Mouse (Mus musculus) lung, embryonic 16.5 days (tissue): ENCODE data around the gene Alox5. TPM values are rescaled to one million over a fixed set of nuclear protein-coding genes. Genes with fewer than 3 reads are reported as not detected.

ENCODE experiments used
- ATAC-seq: fragments of 200-750 bp; cut with Nextera tagmentation; 2 replicates; pipeline ENCODE4 v1.8.0; 2017; ENCODE audit warnings: low read depth, mild to moderate bottlenecking, moderate library complexity
- H3K27ac ChIP-seq: fragments of 300-500 bp; sonication (generic); 2 replicates; pipeline ENCODE4 v1.5.1; 2014; ENCODE audit warnings: mild to moderate bottlenecking, control low read depth, low read length
- H3K27me3 ChIP-seq: fragments of 300-500 bp; sonication (generic); 2 replicates; pipeline ENCODE4 v1.6.1; 2014; ENCODE audit warnings: low read depth, low read length, mixed read lengths; ENCODE audit not compliant: control insufficient read depth, insufficient read depth
- H3K36me3 ChIP-seq: fragments of 300-500 bp; sonication (generic); 2 replicates; pipeline ENCODE4 v1.6.1; 2014; ENCODE audit warnings: low read length; ENCODE audit not compliant: control insufficient read depth, insufficient read depth
- H3K4me1 ChIP-seq: fragments of 300-500 bp; sonication (generic); replicated peaks from 2 replicates; pipeline ENCODE4 v1.6.1; 2014; ENCODE audit warnings: low read length, mixed read lengths; ENCODE audit not compliant: control insufficient read depth, insufficient read depth
- H3K4me2 ChIP-seq: fragments of 300-500 bp; sonication (generic); 2 replicates; pipeline ENCODE4 v1.6.1; 2014; ENCODE audit warnings: low read depth, low read length, control low read depth
- H3K4me3 ChIP-seq: fragments of 300-500 bp; sonication (generic); 2 replicates; pipeline ENCODE4 v1.5.1; 2014; ENCODE audit warnings: mild to moderate bottlenecking, low read length, control low read depth
- H3K9ac ChIP-seq: fragments of 300-500 bp; sonication (generic); 2 replicates; pipeline ENCODE4 v1.6.1; 2014; ENCODE audit warnings: low read length, control low read depth
- H3K9me3 ChIP-seq: fragments of 300-500 bp; sonication (generic); 2 replicates; pipeline ENCODE4 v1.6.1; 2016; ENCODE audit warnings: low read length; ENCODE audit not compliant: control insufficient read depth
- WGBS: fragments of 180-500 bp; shearing (Covaris S2); extraction: QIAGEN DNeasy Blood & Tissue Kit; methylation state at CpG from one replicate; pipeline ENCODE4 v1.1.7; 2014; 5-methylcytosine and 5-hydroxymethylcytosine counted together
- polyA plus RNA-seq: library from polyadenylated mRNA; unstranded; fragments of >200 nt; fragmentation: Nextera tagmentation; extraction: Ambion mirVana; gene quantifications from 2 replicates; pipeline ENCODE4 v1.2.1, GENCODE M21; 2015

The Alox5 gene
- polyA plus RNA-seq, 1 experiment from 2014 or later = 0.93 TPM

- no peaks in the 10 kb centered on the region for H3K9me3 ChIP-seq
- no peak for ATAC-seq
- no peak overlapping the region for H3K9ac ChIP-seq
- H3K36me3 ChIP-seq = no peaks in the 10 kb centered on the region
- WGBS = 73% methylated on average over 4 of the region's 4 CpGs
- no peaks in the 10 kb centered on the region for H3K27me3 ChIP-seq
- no peak overlapping the region for H3K4me2 ChIP-seq
- H3K27ac ChIP-seq = no peak overlapping the region
- H3K4me3 ChIP-seq = no peak overlapping the region
- H3K4me1 ChIP-seq = no peaks in the 10 kb centered on the region
These were observed 99.0 kb downstream of the Alox5 start for GRCm38 (mm10) chr6:116361993-116362392.

DNA sequence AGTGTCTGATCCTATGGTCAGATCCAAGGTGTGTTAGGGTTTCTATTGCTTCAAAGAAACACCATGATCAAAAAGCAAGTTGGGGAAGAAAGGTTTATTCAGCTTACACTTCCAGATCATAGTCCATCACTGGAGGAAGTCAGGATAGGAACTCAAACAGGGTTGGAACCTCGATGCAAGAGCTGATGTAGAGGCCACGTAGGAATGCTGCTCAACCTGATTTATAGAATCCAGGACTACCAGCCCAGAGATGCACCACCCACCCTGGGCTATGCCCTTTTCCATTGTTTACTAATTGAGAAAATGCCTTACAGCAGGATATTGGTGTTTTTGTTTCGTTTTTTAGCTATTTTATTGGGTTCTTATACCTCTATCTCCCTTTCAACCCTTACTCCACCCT lies 99.5 kb downstream of the Alox5 start:
- Histone ChIP-seq H3K9ac (no peak overlapping the region), H3K4me3 (no peak overlapping the region), H3K4me2 (no peak overlapping the region), H3K27ac (no peak overlapping the region), H3K9me3 (no peaks in the 10 kb centered on the region), H3K36me3 (no peaks in the 10 kb centered on the region), H3K4me1 (no peaks in the 10 kb centered on the region), H3K27me3 (no peaks in the 10 kb centered on the region)
- no peak for ATAC-seq
- 74% methylated on average over 3 of the region's 3 CpGs for WGBS

Other genes with a start within 250 kb of the Alox5 start
- 7.1 and 7.6 TPM in 2 replicates for gene Zfand4, start 197.0 kb downstream of the Alox5 start, polyA plus RNA-seq
- 27.8 and 29.3 TPM in 2 replicates for gene March8, start 123.2 kb downstream of the Alox5 start, polyA plus RNA-seq
- gene Olfr211, start 27.9 kb upstream of the Alox5 start, polyA plus RNA-seq = not detected in 2 replicates
- gene Olfr212, start 45.3 kb upstream of the Alox5 start, polyA plus RNA-seq = not detected in 2 replicates
- not detected in 2 replicates for gene Olfr213, start 77.3 kb upstream of the Alox5 start, polyA plus RNA-seq
- 0.45 and 0.89 TPM in 2 replicates for gene Gm5580, start 90.0 kb upstream of the Alox5 start, polyA plus RNA-seq
- not detected in 2 replicates for gene Olfr214, start 93.1 kb upstream of the Alox5 start, polyA plus RNA-seq
- gene Olfr215, start 123.0 kb upstream of the Alox5 start, polyA plus RNA-seq = not detected in 2 replicates
- 146 and 148 TPM in 2 replicates for gene Zfp422, start 167.8 kb upstream of the Alox5 start, polyA plus RNA-seq
- 45.0 and 61.1 TPM in 2 replicates for gene Depp1, start 189.4 kb upstream of the Alox5 start, polyA plus RNA-seq
- 6.8 and 7.2 TPM in 2 replicates for gene Rassf4, start 212.8 kb upstream of the Alox5 start, polyA plus RNA-seq